Mouse (Mus musculus) liver, postnatal 0 days (tissue): Measurements from ENCODE around the gene Pkdrej. TPM values are rescaled to one million over a fixed set of nuclear protein-coding genes. Genes with fewer than 3 reads are reported as not detected.

Source experiments
- ATAC-seq: fragments of 200-750 bp; cut with Nextera tagmentation; 2 replicates; pipeline ENCODE4 v1.8.0; 2017; ENCODE audit warnings: mild to moderate bottlenecking, moderate library complexity
- DNase-seq: peaks from one replicate; pipeline ENCODE4 v3.0.0-alpha.2; 2016
- H3K27ac ChIP-seq: fragments of 300-500 bp; sonication (generic); 2 replicates; pipeline ENCODE4 v1.5.1; 2014; ENCODE audit warnings: antibody characterized with exemption, moderate library complexity, mild to moderate bottlenecking, low read depth
- H3K27me3 ChIP-seq: fragments of 300-500 bp; sonication (generic); 2 replicates; pipeline ENCODE4 v1.6.1; 2014; ENCODE audit warnings: low read length, control low read depth, mixed read lengths; ENCODE audit not compliant: insufficient read depth
- H3K36me3 ChIP-seq: fragments of 300-500 bp; sonication (generic); replicated peaks from 2 replicates; pipeline ENCODE4 v1.6.1; 2014; ENCODE audit warnings: mild to moderate bottlenecking, control low read depth, low read length, moderate library complexity, mixed read lengths; ENCODE audit not compliant: insufficient read depth
- H3K4me1 ChIP-seq: fragments of 300-500 bp; sonication (generic); 2 replicates; pipeline ENCODE4 v1.6.1; 2014; ENCODE audit warnings: antibody characterized with exemption, mild to moderate bottlenecking, control low read depth; ENCODE audit not compliant: insufficient read depth
- H3K4me2 ChIP-seq: fragments of 300-500 bp; sonication (generic); 2 replicates; pipeline ENCODE4 v1.6.1; 2014; ENCODE audit warnings: low read depth, mild to moderate bottlenecking, low read length, moderate library complexity, mixed read lengths
- H3K4me3 ChIP-seq: fragments of 300-500 bp; sonication (generic); 2 replicates; pipeline ENCODE4 v1.5.1; 2014; ENCODE audit warnings: low read depth, low read length
- H3K9ac ChIP-seq: fragments of 300-500 bp; sonication (generic); replicated peaks from 2 replicates; pipeline ENCODE4 v1.6.1; 2014; ENCODE audit warnings: mild to moderate bottlenecking, moderate library complexity
- H3K9me3 ChIP-seq: fragments of 300-500 bp; sonication (generic); 2 replicates; pipeline ENCODE4 v1.6.1; 2016; ENCODE audit warnings: mild to moderate bottlenecking, control low read depth, low read length, mixed read lengths
- CTCF ChIP-seq: sonication (generic); IDR thresholded peaks from 2 replicates; pipeline ENCODE4 v1.5.1; 2016; ENCODE audit warnings: antibody characterized with exemption, low read depth
- EP300 ChIP-seq: IDR thresholded peaks from 2 replicates; pipeline ENCODE4 v1.6.1; 2016; ENCODE audit warnings: antibody characterized with exemption, low read depth, mild to moderate bottlenecking
- WGBS: fragments of 180-500 bp; shearing (Covaris S2); extraction: QIAGEN DNeasy Blood & Tissue Kit; methylation state at CpG from one replicate; pipeline ENCODE4 v1.1.7; 2014; ENCODE audit not compliant: insufficient replicate concordance; 5-methylcytosine and 5-hydroxymethylcytosine counted together
- polyA plus RNA-seq: library from polyadenylated mRNA; unstranded; fragments of >200 nt; fragmentation: Nextera tagmentation; extraction: Ambion mirVana; gene quantifications from 2 replicates; pipeline ENCODE4 v1.2.1, GENCODE M21; 2015

Gene Pkdrej
- polyA plus RNA-seq, 1 experiment from 2014 or later = not detected

DNA sequence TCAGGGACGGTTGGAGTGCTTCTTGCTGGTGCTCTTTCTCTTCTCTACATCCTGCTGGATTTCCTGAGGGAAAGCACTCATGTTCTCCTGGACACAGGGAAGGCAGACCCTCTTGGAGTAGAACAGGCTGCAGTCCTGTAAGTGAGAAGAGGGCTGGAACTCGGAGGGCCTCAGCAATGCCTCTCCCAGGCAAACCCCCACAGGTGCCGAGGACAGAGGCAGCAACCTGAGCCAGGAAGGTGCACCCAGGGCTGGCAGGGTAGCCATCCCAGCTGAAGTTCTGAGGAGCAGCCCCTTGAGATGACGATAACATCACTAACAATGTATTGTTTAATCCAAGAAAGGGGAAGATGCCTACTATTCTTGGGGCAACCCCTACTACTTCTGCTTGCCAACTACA is 14.1 kb downstream of the Pkdrej start:
- ATAC-seq = no peak
- no peaks in the 10 kb centered on the region for H3K27me3 ChIP-seq
- H3K4me2 ChIP-seq = no peak overlapping the region
- H3K4me1 ChIP-seq = peaks cover 9% of the 10 kb centered on the region
- no peak overlapping the region for H3K9ac ChIP-seq
- no peak overlapping the region for H3K27ac ChIP-seq
- no peaks in the 10 kb centered on the region for H3K36me3 ChIP-seq
- 85% methylated on average over 4 of the region's 4 CpGs for WGBS
- no peak for TF ChIP-seq EP300
- no peak for TF ChIP-seq CTCF
- DNase-seq = no peak
- H3K4me3 ChIP-seq = no peak overlapping the region
- no peaks in the 10 kb centered on the region for H3K9me3 ChIP-seq

DNA sequence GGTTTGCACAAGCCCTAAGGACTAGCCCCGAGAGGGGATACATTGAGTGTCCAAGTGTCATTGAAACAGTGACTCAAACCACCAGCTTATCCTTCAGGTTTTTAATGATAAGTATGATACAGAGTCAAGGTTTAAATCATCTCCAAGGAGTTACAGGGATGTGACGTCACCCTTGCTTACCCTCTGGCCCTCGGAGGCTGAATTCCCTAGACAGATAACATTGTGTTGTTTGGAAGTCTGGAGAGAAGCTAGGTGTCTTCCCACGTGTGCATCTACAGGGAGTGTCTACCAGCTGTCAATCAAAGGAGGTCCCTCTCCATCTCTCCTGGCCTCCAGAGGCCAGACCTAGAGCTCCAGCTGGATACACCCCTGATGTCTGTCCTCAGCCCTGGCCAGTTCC is 14.6 kb downstream of the Pkdrej start:
- Histone ChIP-seq H3K27ac (no peak overlapping the region), H3K4me1 (peaks cover 9% of the 10 kb centered on the region), H3K4me3 (no peak overlapping the region), H3K36me3 (peaks cover 4% of the 10 kb centered on the region; the same call in 1 of the 2 replicates), H3K9ac (no peak overlapping the region), H3K4me2 (no peak overlapping the region), H3K9me3 (no peaks in the 10 kb centered on the region), H3K27me3 (no peaks in the 10 kb centered on the region)
- ATAC-seq = no peak
- TF ChIP-seq CTCF (no peak), EP300 (no peak)
- 66% methylated on average over 4 of the region's 4 CpGs for WGBS
- no peak for DNase-seq

DNA sequence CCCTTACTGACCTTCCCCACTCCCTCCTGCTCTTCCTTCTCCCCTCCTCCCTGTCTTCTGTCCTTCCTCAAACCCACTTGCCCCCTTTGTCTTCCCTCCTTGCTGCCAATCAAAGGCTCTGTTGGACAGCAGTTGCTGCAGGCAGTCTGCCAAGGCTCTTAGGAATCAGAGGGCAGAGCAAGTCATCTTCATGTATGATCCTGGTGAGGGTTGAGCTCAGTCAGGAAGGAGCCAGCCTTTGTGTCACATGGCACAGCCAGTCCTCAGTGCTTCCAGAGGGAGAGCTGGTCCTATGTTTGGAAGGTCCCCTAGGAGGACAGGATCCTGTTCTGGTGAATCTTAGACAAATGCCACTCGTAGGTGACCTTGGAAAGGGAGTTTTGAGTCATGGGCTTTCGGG is 18.6 kb downstream of the Pkdrej start:
- ATAC-seq (no peak), DNase-seq (no peak)
- H3K9ac ChIP-seq = no peak overlapping the region
- H3K36me3 ChIP-seq = peaks cover 16% of the 10 kb centered on the region; the same call in 1 of the 2 replicates
- H3K27ac ChIP-seq = no peak overlapping the region
- H3K4me2 ChIP-seq = no peak overlapping the region
- TF ChIP-seq EP300 (no peak), CTCF (no peak)
- H3K27me3 ChIP-seq = no peaks in the 10 kb centered on the region
- no peaks in the 10 kb centered on the region for H3K4me1 ChIP-seq
- no peaks in the 10 kb centered on the region for H3K9me3 ChIP-seq
- no peak overlapping the region for H3K4me3 ChIP-seq
- 68% methylated on average over 2 of the region's 2 CpGs for WGBS

DNA sequence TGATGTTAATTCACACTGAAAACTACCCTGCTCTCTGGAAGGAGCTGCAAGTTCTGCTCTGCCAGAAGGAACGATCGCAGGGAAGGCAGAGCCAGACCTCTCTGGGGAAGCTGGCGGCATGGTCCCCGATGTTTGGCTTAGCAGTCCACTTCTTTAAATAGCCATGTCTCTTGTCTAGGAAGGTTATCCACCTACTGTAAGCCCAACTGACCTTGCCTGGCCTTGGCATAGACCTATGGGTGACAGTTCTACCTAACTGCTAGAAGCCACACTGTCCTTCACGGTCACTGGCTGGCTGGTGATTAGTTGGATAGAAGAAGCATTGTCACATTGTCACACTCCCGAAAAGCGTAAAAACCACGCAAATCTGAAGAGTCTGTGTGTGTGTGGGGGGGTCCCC is 22.9 kb downstream of the Pkdrej start:
- DNase-seq = no peak
- Histone ChIP-seq H3K4me3 (no peak overlapping the region), H3K27ac (no peak overlapping the region), H3K9ac (no peak overlapping the region), H3K27me3 (no peaks in the 10 kb centered on the region), H3K36me3 (peaks cover 19% of the 10 kb centered on the region; the same call in 1 of the 2 replicates), H3K4me2 (no peak overlapping the region), H3K9me3 (no peaks in the 10 kb centered on the region), H3K4me1 (no peaks in the 10 kb centered on the region)
- ATAC-seq = no peak
- no peak for TF ChIP-seq CTCF
- TF ChIP-seq EP300 = no peak
- WGBS = 87% methylated on average over 8 of the region's 8 CpGs

DNA sequence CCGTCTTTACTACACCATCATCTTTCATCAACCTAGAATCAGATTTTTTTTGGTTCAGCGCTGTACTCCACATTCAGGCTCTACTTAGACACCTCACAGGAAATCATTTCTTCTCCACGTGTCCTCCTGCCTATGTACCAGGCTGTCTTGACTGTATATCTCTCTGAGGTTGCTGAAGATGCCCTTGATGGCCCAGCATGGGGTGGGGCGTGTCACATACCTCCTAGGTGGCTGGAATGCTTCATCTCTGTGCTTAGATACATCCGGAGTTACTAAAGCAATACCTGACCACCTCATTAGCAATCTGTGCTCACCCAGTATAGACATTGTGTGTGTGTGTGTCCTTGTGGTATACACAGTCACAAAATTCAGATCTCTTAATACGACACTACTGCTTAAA is 26.0 kb downstream of the Pkdrej start:
- no peak overlapping the region for H3K4me3 ChIP-seq
- DNase-seq = no peak
- 0 out of 2 replicates have a peak, but pooled peaks cover 14% of the 10 kb centered on the region for H3K36me3 ChIP-seq
- H3K9ac ChIP-seq = no peak overlapping the region
- no peaks in the 10 kb centered on the region for H3K27me3 ChIP-seq
- no peak overlapping the region for H3K4me2 ChIP-seq
- no peak overlapping the region for H3K27ac ChIP-seq
- no peak for ATAC-seq
- no peaks in the 10 kb centered on the region for H3K9me3 ChIP-seq
- 74% methylated on average over 6 of the region's 6 CpGs for WGBS
- no peak for TF ChIP-seq CTCF
- TF ChIP-seq EP300 = no peak
- no peaks in the 10 kb centered on the region for H3K4me1 ChIP-seq

DNA sequence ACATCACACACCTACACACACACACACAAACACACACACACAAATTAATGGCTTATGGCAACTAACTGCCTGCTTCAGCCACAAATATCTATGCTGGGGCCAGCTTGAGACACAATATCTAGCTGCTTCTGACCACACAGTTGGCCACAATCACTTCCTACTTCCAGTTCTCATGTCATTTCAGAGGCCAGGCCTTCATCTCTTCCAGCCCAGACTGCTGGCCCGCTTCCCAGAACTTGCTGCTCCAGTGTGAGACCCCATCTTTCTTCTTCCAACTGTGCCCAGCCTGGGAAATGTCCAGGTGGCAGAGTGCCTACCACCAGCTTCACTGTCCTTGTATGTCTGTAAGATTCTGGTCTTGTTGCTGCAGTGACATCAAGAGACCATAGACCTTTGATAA is 28.7 kb downstream of the Pkdrej start:
- Histone ChIP-seq H3K27ac (no peak overlapping the region), H3K4me2 (no peak overlapping the region), H3K9me3 (no peaks in the 10 kb centered on the region), H3K27me3 (no peaks in the 10 kb centered on the region), H3K9ac (no peak overlapping the region), H3K36me3 (0 out of 2 replicates have a peak, but pooled peaks cover 8% of the 10 kb centered on the region), H3K4me1 (no peaks in the 10 kb centered on the region), H3K4me3 (no peak overlapping the region)
- WGBS = 25% methylated on average over 1 of the region's 1 CpGs
- ATAC-seq (no peak), DNase-seq (no peak)
- TF ChIP-seq EP300 (no peak), CTCF (no peak)

DNA sequence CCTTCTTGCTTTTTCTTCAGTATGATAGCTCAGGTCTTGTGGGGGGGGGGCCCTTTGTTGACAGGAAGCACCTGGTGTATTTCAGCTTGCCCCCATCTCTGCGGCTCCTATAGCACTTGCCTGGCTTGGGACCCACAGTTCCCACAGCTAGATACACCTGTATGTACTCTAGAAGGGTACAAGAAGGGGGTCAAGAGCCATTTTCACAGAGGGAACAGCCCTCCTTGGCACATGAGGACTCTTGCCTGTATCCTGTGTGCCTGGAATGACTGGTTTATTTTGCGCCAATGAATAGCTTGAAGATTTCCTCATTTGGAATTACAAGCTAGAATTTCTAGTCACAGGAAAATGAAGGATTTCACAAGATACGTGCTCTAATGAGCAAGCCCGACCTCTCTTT is 30.1 kb downstream of the Pkdrej start:
- TF ChIP-seq EP300 (no peak), CTCF (no peak)
- Histone ChIP-seq H3K4me2 (no peak overlapping the region), H3K4me1 (peaks cover 3% of the 10 kb centered on the region; the same call in 1 of the 2 replicates), H3K9ac (no peak overlapping the region), H3K27ac (no peak overlapping the region), H3K9me3 (no peaks in the 10 kb centered on the region), H3K4me3 (no peak overlapping the region), H3K27me3 (no peaks in the 10 kb centered on the region), H3K36me3 (0 out of 2 replicates have a peak, but pooled peaks cover 8% of the 10 kb centered on the region)
- WGBS = 69% methylated on average over 4 of the region's 4 CpGs
- no peak for ATAC-seq
- DNase-seq = no peak
